Mouse (Mus musculus) cerebellum, adult 2 months (tissue): ENCODE measurements around the gene Col27a1.

Source experiments
- CTCF ChIP-seq: fragments of 200-500 bp; IDR thresholded peaks from 2 replicates; pipeline ENCODE4 v1.5.1; 2011; ENCODE audit warnings: low read depth, mild to moderate bottlenecking, control low read depth, low read length, moderate library complexity, borderline replicate concordance; ENCODE audit not compliant: insufficient read depth
- POLR2A ChIP-seq: fragments of 200-500 bp; IDR thresholded peaks from 2 replicates; pipeline ENCODE4 v1.6.1; 2011; ENCODE audit warnings: low read length, control low read depth, borderline replicate concordance; ENCODE audit not compliant: insufficient read depth

- TF ChIP-seq CTCF: no peak
- no peak for TF ChIP-seq POLR2A
Measured at GRCm38 (mm10) chr4:63194366-63194765, 19.4 kb upstream of the Col27a1 start.
